Mouse (Mus musculus): Measurements from ENCODE around the gene Arhgap35. TPM values are rescaled to one million over a fixed set of nuclear protein-coding genes. Genes with fewer than 3 reads are reported as not detected.
A peak's percentile ranks its signal among the peaks of the same experiment; 100 is the strongest.

Gene Arhgap35
- polyA plus RNA-seq, 1 experiment from 2014 or later: 30.5 TPM

DNA sequence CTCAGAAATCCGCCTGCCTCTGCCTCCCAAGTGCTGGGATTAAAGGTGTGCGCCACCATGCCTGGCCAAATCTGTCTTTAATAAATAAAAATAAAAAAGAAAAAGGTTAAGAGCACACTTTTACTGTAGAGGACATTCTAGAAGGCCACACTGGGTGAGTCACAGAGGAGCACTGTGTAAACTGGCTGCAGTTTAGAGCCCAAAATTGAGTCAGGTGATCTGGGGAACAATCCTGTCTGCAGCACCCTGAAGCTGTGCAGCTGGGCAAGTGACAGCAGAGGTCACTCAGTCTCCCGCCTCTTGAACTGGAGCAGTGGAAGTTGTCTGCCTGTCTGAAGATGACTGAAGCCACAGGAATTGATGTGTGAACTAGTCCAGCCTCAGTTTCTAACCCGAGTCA, 113.2 kb downstream of the Arhgap35 start:
- H3K27ac ChIP-seq (ENCODE audit: low read depth): no peak overlapping the region
- H3K4me2 ChIP-seq: no peak overlapping the region
- H3K9ac ChIP-seq: no peak overlapping the region
- no peaks in the 10 kb centered on the region for H3K27me3 ChIP-seq (ENCODE audit: insufficient read depth, low read length)
- no peaks in the 10 kb centered on the region for H3K4me1 ChIP-seq (ENCODE audit: insufficient read depth)
- no peak overlapping the region for H3K4me3 ChIP-seq (ENCODE audit: low read depth, low read length)
- no peak for DNase-seq
- no peaks in the 10 kb centered on the region for H3K9me3 ChIP-seq (ENCODE audit: low read depth, low read length)
- WGBS: 84% methylated on average over 4 of the region's 4 CpGs
- TF ChIP-seq CTCF (IDR thresholded peaks at IDR 0.05; ENCODE audit: low read depth): no peak
- no peak for ATAC-seq (ENCODE audit: insufficient read depth)
- peaks cover 84% of the 10 kb centered on the region for H3K36me3 ChIP-seq (ENCODE audit: insufficient read depth)

DNA sequence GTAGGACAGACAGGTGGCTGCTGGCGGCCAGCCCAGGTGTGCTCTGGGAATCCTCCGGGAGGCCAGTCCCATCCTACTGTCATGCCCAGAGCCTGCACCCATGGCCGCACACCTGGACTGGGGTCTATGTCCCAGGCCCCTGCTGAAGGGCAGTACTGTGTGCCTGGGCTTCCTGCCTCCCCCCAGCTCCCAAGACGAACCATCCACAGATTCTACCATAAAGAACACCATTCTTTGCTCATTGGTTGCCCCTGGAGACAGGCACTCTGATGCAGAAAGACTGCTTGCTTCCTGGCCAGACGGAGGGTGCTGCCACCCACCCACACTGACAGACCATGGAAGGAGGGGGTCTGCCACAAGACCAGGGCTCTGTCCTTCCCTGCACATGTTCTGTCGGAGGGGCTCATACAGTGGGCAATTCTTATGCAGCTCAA, 115.1 kb downstream of the Arhgap35 start:
- Histone ChIP-seq H3K4me3 (ENCODE audit: low read depth, low read length) (no peak overlapping the region), H3K9ac (no peak overlapping the region), H3K4me2 (no peak overlapping the region), H3K4me1 (ENCODE audit: insufficient read depth) (no peaks in the 10 kb centered on the region), H3K36me3 (ENCODE audit: insufficient read depth) (peaks cover 77% of the 10 kb centered on the region), H3K9me3 (ENCODE audit: low read depth, low read length) (no peaks in the 10 kb centered on the region), H3K27ac (ENCODE audit: low read depth) (no peak overlapping the region), H3K27me3 (ENCODE audit: insufficient read depth, low read length) (no peaks in the 10 kb centered on the region)
- DNase-seq: no peak
- TF ChIP-seq CTCF (IDR thresholded peaks at IDR 0.05; ENCODE audit: low read depth): no peak
- no peak for ATAC-seq (ENCODE audit: insufficient read depth)
- WGBS: 90% methylated on average over 6 of the region's 6 CpGs

DNA sequence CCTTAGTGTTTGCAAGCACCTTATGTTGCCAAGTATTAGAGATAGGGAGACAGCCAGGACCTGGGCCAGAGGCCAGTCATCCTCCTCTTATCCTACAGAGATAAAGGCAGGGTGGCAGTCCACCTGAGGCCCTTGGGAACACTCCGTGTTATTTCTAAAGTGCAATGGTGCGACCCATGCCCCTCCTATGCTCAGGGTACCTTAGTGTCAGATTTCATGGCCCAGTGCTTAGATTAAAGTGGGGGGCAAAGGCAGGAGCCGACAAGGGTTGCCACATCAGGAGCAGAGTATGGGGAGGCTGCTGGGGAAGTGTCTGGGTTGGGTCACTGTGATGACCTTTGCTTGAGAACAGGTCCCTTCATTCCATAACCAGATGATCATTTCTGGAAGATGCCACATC, 118.5 kb downstream of the Arhgap35 start:
- DNase-seq (no peak), ATAC-seq (ENCODE audit: insufficient read depth) (no peak)
- 68% methylated on average over 3 of the region's 3 CpGs for WGBS
- Histone ChIP-seq H3K27ac (ENCODE audit: low read depth) (no peak overlapping the region), H3K9ac (no peak overlapping the region), H3K4me2 (no peak overlapping the region), H3K4me3 (ENCODE audit: low read depth, low read length) (no peak overlapping the region), H3K27me3 (ENCODE audit: insufficient read depth, low read length) (no peaks in the 10 kb centered on the region), H3K9me3 (ENCODE audit: low read depth, low read length) (no peaks in the 10 kb centered on the region), H3K4me1 (ENCODE audit: insufficient read depth) (no peaks in the 10 kb centered on the region), H3K36me3 (ENCODE audit: insufficient read depth) (peaks cover 44% of the 10 kb centered on the region)
- TF ChIP-seq CTCF (IDR thresholded peaks at IDR 0.05; ENCODE audit: low read depth): no peak

DNA sequence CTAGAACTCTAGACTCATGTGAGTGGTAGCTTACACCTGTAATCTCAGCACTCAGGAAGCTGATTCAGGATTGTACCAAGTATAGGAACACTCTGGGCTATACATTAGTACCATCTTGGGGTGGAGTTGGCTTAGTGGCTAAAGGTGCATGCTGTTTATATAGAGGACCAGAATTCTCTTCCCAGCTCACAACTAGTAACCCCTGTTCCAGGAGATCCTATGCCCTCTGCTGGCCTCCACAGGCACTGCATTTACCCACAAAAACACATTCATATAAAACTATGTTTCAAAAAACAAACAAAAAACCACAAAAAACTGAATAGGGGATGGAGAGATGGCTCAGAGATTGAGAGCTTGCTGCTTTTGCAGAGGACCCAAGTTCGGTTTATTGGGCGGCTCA, 121.4 kb downstream of the Arhgap35 start:
- H3K4me3 ChIP-seq (ENCODE audit: low read depth, low read length): no peak overlapping the region
- H3K27me3 ChIP-seq (ENCODE audit: insufficient read depth, low read length): no peaks in the 10 kb centered on the region
- 54% methylated on average over 2 of the region's 2 CpGs for WGBS

DNA sequence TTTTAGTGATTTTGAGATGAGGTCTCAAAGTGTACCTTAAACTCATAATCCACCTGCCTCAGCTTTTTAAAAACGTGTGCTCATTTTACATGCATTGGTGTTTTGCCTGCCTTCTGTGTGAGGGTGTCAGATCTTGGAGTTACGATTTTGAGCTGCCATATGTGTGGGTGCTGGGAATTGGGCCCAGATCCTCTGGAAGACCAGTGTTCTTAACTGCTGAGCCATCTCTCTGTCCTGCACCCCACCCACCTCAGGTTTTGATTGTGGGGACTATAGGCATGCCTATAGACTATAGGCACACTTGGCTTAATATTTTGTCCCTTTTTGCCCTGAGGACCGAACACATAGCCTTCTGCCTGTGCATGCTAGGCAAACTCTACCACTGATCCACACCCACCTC, 122.6 kb downstream of the Arhgap35 start:
- Histone ChIP-seq H3K27ac (ENCODE audit: low read depth) (no peak overlapping the region), H3K4me3 (ENCODE audit: low read depth, low read length) (no peak overlapping the region), H3K9ac (no peak overlapping the region), H3K9me3 (ENCODE audit: low read depth, low read length) (no peaks in the 10 kb centered on the region), H3K4me1 (ENCODE audit: insufficient read depth) (no peaks in the 10 kb centered on the region), H3K36me3 (ENCODE audit: insufficient read depth) (peaks cover 17% of the 10 kb centered on the region), H3K4me2 (no peak overlapping the region), H3K27me3 (ENCODE audit: insufficient read depth, low read length) (no peaks in the 10 kb centered on the region)
- no peak for ATAC-seq (ENCODE audit: insufficient read depth)
- no peak for TF ChIP-seq CTCF (IDR thresholded peaks at IDR 0.05; ENCODE audit: low read depth)
- DNase-seq: no peak
- WGBS: 58% methylated on average over 3 of the region's 3 CpGs

More for the DNA sequence above, 121.4 kb downstream of the Arhgap35 start:
- Histone ChIP-seq H3K27ac (ENCODE audit: low read depth) (no peak overlapping the region), H3K36me3 (ENCODE audit: insufficient read depth) (peaks cover 29% of the 10 kb centered on the region), H3K9ac (no peak overlapping the region), H3K4me1 (ENCODE audit: insufficient read depth) (no peaks in the 10 kb centered on the region), H3K9me3 (ENCODE audit: low read depth, low read length) (no peaks in the 10 kb centered on the region), H3K4me2 (no peak overlapping the region)
- ATAC-seq (ENCODE audit: insufficient read depth) (no peak), DNase-seq (peak; percentile 66)
- peak; percentile 67 for TF ChIP-seq CTCF (IDR thresholded peaks at IDR 0.05; ENCODE audit: low read depth)

DNA sequence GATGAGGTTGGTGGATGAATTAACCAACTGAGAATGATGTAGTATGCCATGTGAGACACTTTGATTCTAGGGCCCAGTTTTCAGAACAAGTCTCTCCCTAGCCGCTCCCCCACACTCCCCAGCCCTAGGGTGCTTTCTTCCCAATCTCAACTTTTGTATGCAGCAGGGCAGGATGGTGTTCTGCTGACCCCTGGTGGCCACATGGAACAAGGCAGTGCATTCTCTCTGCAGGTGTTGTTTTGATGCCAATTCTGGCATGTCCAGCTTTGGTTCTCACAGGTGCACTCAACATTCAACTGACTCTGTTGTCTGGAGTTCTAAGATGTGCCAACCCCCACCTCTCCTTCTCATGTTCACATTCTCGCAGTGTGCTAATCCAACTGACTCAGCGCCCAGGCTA, 123.0 kb downstream of the Arhgap35 start:
- no peaks in the 10 kb centered on the region for H3K4me1 ChIP-seq (ENCODE audit: insufficient read depth)
- H3K27me3 ChIP-seq (ENCODE audit: insufficient read depth, low read length): no peaks in the 10 kb centered on the region
- WGBS: 29% methylated on average over 3 of the region's 3 CpGs
- H3K4me2 ChIP-seq: no peak overlapping the region
- H3K9me3 ChIP-seq (ENCODE audit: low read depth, low read length): no peaks in the 10 kb centered on the region
- ATAC-seq (ENCODE audit: insufficient read depth) (peak; percentile 59; the same call in 1 of the 2 replicates), DNase-seq (peak; percentile 79)
- peaks cover 13% of the 10 kb centered on the region for H3K36me3 ChIP-seq (ENCODE audit: insufficient read depth)
- H3K9ac ChIP-seq: no peak overlapping the region
- no peak overlapping the region for H3K27ac ChIP-seq (ENCODE audit: low read depth)
- peak; percentile 97 for TF ChIP-seq CTCF (IDR thresholded peaks at IDR 0.05; ENCODE audit: low read depth)
- H3K4me3 ChIP-seq (ENCODE audit: low read depth, low read length): no peak overlapping the region

DNA sequence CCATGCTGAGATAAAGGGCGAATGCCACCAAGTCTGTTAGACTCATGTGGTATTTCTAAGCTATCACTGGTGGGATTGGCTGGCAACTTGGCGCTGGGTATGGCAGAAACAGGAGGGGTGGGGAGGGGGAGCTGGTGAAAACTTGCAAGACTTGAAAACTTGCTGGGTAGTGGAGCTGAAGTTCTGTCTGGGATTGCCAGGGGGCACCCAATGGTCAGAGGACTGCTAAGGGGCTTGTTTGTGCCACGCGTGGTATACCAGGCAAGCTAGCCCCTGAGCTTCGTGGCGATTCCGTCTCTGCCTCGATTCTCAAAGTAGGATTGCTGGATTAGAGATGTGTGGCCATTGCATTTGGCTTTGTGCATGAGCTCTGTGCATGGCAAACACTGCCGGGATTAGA, 124.8 kb downstream of the Arhgap35 start:
- no peak for DNase-seq
- H3K27me3 ChIP-seq (ENCODE audit: insufficient read depth, low read length): no peaks in the 10 kb centered on the region
- H3K4me1 ChIP-seq (ENCODE audit: insufficient read depth): no peaks in the 10 kb centered on the region
- no peaks in the 10 kb centered on the region for H3K36me3 ChIP-seq (ENCODE audit: insufficient read depth)
- 83% methylated on average over 9 of the region's 9 CpGs for WGBS
- no peak overlapping the region for H3K9ac ChIP-seq
- no peak overlapping the region for H3K27ac ChIP-seq (ENCODE audit: low read depth)
- H3K4me3 ChIP-seq (ENCODE audit: low read depth, low read length): no peak overlapping the region
- ATAC-seq (ENCODE audit: insufficient read depth): no peak
- no peaks in the 10 kb centered on the region for H3K9me3 ChIP-seq (ENCODE audit: low read depth, low read length)
- TF ChIP-seq CTCF (IDR thresholded peaks at IDR 0.05; ENCODE audit: low read depth): no peak
- H3K4me2 ChIP-seq: no peak overlapping the region

DNA sequence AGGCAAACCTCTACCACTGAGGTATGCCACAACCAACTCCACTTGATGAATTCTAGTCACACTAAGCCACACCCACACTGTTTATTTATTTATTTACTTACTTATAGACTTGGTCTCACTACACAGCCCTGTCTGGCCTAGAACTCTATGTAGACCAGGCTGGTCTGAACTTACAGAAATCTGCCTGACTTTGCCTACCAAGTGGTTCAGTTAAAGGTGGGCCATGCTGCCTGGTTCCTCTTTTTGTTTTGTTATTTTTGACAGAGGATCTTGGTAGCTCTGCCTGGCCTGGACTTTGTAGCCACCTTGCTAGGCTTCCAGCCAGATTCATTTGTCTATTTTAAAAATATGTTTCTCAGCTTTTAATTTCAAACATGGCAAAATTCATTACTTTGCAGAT, 126.0 kb downstream of the Arhgap35 start:
- Histone ChIP-seq H3K4me2 (no peak overlapping the region), H3K36me3 (ENCODE audit: insufficient read depth) (no peaks in the 10 kb centered on the region), H3K27me3 (ENCODE audit: insufficient read depth, low read length) (no peaks in the 10 kb centered on the region), H3K4me1 (ENCODE audit: insufficient read depth) (no peaks in the 10 kb centered on the region), H3K4me3 (ENCODE audit: low read depth, low read length) (no peak overlapping the region), H3K27ac (ENCODE audit: low read depth) (no peak overlapping the region), H3K9me3 (ENCODE audit: low read depth, low read length) (no peaks in the 10 kb centered on the region), H3K9ac (no peak overlapping the region)
- DNase-seq: no peak
- no peak for TF ChIP-seq CTCF (IDR thresholded peaks at IDR 0.05; ENCODE audit: low read depth)
- ATAC-seq (ENCODE audit: insufficient read depth): no peak
